Mouse (Mus musculus): ENCODE data around the gene Ccm2l. TPM values are rescaled to one million over a fixed set of nuclear protein-coding genes. Genes with fewer than 3 reads are reported as not detected.
A peak's percentile ranks its signal among the peaks of the same experiment; 100 is the strongest.

Ccm2l gene
- total and polyA plus RNA-seq, 3 experiments, result not detected

DNA sequence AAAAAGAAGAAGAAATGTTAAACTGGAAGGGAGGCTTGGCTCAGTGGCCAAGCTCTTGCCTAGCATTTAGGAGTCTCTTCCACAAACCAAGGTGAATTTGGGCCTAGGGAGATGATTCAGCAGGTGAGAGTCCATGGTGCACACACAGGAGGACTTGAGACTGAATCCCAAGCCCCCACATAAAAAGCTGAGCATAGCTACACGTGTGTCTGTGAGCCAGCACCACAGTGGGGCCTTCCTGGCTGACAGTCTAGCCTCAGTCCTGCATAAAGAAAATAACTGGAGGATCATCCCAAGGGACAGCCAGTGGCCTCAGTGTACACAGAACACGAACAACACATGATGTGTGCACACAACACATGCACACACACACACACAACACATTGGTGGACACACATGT lies 23.6 kb downstream of the Ccm2l start:
- Histone ChIP-seq H3K9ac (ENCODE audit: control insufficient read depth, low read depth, low read length, poor library complexity, severe bottlenecking) (no peak overlapping the region), H3K27ac (ENCODE audit: control insufficient read depth, low read depth, low read length) (no peak overlapping the region), H3K79me2 (ENCODE audit: control insufficient read depth, insufficient read depth, low read length, poor library complexity) (no peaks in the 10 kb centered on the region), H3K4me3 (ENCODE audit: control insufficient read depth in 1 of 2, insufficient read depth in 1 of 2, low read depth in 2 of 2, low read length in 2 of 2) (no peak overlapping the region), H3K36me3 (ENCODE audit: control insufficient read depth in 1 of 2, insufficient read depth in 2 of 2, low read length in 2 of 2) (no peaks in the 10 kb centered on the region), H3K4me1 (ENCODE audit: control insufficient read depth in 1 of 2, insufficient read depth in 2 of 2, low read length in 2 of 2) (no peaks in the 10 kb centered on the region), H3K27me3 (ENCODE audit: control insufficient read depth in 1 of 2, insufficient read depth in 2 of 2, low read length in 2 of 2) (no peaks in the 10 kb centered on the region), H3K9me3 (replicated peaks; ENCODE audit: insufficient read depth, low read length) (no peaks in the 10 kb centered on the region)
- TF ChIP-seq ETS1 (IDR thresholded peaks at IDR 0.05; ENCODE audit: low read depth, low read length) (no peak), POLR2A (IDR thresholded peaks at IDR 0.05; ENCODE audit: control insufficient read depth in 1 of 2, insufficient read depth in 1 of 2, low read depth in 1 of 2, low read length in 2 of 2, poor library complexity in 1 of 2) (no peak), TBP (IDR thresholded peaks at IDR 0.05; ENCODE audit: low read depth, low read length) (no peak), MAX (IDR thresholded peaks at IDR 0.05; ENCODE audit: low read length) (no peak), TAL1 (IDR thresholded peaks at IDR 0.05; ENCODE audit: low read length) (no peak), MAZ (IDR thresholded peaks at IDR 0.05; ENCODE audit: low read depth, low read length) (no peak), HCFC1 (IDR thresholded peaks at IDR 0.05; ENCODE audit: low read depth, low read length) (no peak), ZKSCAN1 (IDR thresholded peaks at IDR 0.05; ENCODE audit: low read depth, low read length) (no peak), SMC3 (IDR thresholded peaks at IDR 0.05; ENCODE audit: low read depth, low read length) (no peak), SIN3A (IDR thresholded peaks at IDR 0.05; ENCODE audit: low read length) (no peak), CHD1 (IDR thresholded peaks at IDR 0.05; ENCODE audit: low read depth, low read length) (no peak), MYB (IDR thresholded peaks at IDR 0.05; ENCODE audit: low read depth, low read length) (no peak), MEF2A (IDR thresholded peaks at IDR 0.05; ENCODE audit: extremely low read depth, insufficient replicate concordance, low read depth, low read length, poor library complexity, severe bottlenecking) (no peak), CTCF (IDR thresholded peaks at IDR 0.05 in 2 of 3, conservative IDR thresholded peaks at IDR 0.05 in 1 of 3; ENCODE audit: control insufficient read depth in 1 of 3, insufficient read depth in 1 of 3, low read depth in 2 of 3, low read length in 3 of 3, poor library complexity in 1 of 3, severe bottlenecking in 1 of 3) (no peak), ZNF384 (IDR thresholded peaks at IDR 0.05; ENCODE audit: low read depth, low read length) (no peak), MXI1 (IDR thresholded peaks at IDR 0.05; ENCODE audit: low read depth, low read length) (no peak), GABPA (IDR thresholded peaks at IDR 0.05; ENCODE audit: low read depth, low read length) (no peak), ZC3H11A (IDR thresholded peaks at IDR 0.05; ENCODE audit: low read depth, low read length) (no peak), MAFK (IDR thresholded peaks at IDR 0.05; ENCODE audit: borderline replicate concordance, low read depth, low read length) (no peak)
- no peak for DNase-seq (ENCODE audit: low read depth, low spot score)

DNA sequence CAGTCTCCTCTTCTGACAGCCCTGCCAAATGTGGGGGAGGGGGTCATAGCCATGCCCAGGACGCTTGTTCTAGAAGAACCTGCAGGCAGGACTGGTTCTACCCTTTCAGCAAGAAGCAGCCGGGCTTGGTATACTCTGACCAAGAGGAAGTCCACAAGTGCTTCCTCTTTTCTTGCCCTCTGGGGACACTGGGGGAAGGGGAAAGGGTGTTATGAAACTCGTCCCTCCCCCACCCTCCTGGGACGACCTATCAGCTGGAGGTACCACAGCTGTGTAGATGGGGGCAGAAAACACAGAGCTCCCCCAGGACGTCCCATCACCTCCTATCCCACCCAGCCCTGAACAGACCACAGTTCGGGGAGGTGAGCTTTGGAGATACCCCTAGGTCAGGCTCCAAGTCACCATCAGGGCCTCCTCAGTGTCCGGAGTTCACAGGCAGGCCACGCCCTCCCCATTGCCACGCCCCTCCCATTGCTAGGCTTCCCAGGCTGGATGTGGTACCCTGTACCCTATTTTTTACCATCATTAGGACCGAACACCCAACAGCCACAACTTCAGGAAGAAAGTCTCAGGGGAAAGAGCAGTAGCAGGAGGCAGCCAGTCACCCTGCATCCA lies 24.9 kb downstream of the Ccm2l start:
- no peak for TF ChIP-seq CTCF (IDR thresholded peaks at IDR 0.05 in 2 of 3, conservative IDR thresholded peaks at IDR 0.05 in 1 of 3; ENCODE audit: control insufficient read depth in 1 of 3, insufficient read depth in 1 of 3, low read depth in 2 of 3, low read length in 3 of 3, poor library complexity in 1 of 3, severe bottlenecking in 1 of 3)
- no peak for TF ChIP-seq ETS1 (IDR thresholded peaks at IDR 0.05; ENCODE audit: low read depth, low read length)
- TF ChIP-seq CHD1 (IDR thresholded peaks at IDR 0.05; ENCODE audit: low read depth, low read length), result no peak
- H3K79me2 ChIP-seq (ENCODE audit: control insufficient read depth, insufficient read depth, low read length, poor library complexity), result no peaks in the 10 kb centered on the region
- DNase-seq (ENCODE audit: low read depth, low spot score), result peak; percentile 28
- H3K27me3 ChIP-seq (ENCODE audit: control insufficient read depth in 1 of 2, insufficient read depth in 2 of 2, low read length in 2 of 2), result no peaks in the 10 kb centered on the region
- H3K9ac ChIP-seq (ENCODE audit: control insufficient read depth, low read depth, low read length, poor library complexity, severe bottlenecking), result no peak overlapping the region
- no peak overlapping the region for H3K4me3 ChIP-seq (ENCODE audit: control insufficient read depth in 1 of 2, insufficient read depth in 1 of 2, low read depth in 2 of 2, low read length in 2 of 2)
- no peaks in the 10 kb centered on the region for H3K36me3 ChIP-seq (ENCODE audit: control insufficient read depth in 1 of 2, insufficient read depth in 2 of 2, low read length in 2 of 2)
- no peaks in the 10 kb centered on the region for H3K9me3 ChIP-seq (replicated peaks; ENCODE audit: insufficient read depth, low read length)
- H3K4me1 ChIP-seq (ENCODE audit: control insufficient read depth in 1 of 2, insufficient read depth in 2 of 2, low read length in 2 of 2), result no peaks in the 10 kb centered on the region
- H3K27ac ChIP-seq (ENCODE audit: control insufficient read depth, low read depth, low read length), result no peak overlapping the region
